Mouse (Mus musculus): Measurements from ENCODE around the gene Eci1. TPM values are rescaled to one million over a fixed set of nuclear protein-coding genes. Genes with fewer than 3 reads are reported as not detected.

The Eci1 gene
- polyA plus RNA-seq, 1 experiment, result 48.5 TPM

- H3K79me3 ChIP-seq (ENCODE audit: low read depth), result peaks cover 1% of the 10 kb centered on the region
- no peak for TF ChIP-seq USF1 (IDR thresholded peaks at IDR 0.05; ENCODE audit: low read depth)
- TF ChIP-seq FOSL1 (IDR thresholded peaks at IDR 0.05; ENCODE audit: insufficient read depth, low read length, poor library complexity, severe bottlenecking), result no peak
- TF ChIP-seq CEBPB (IDR thresholded peaks at IDR 0.05; ENCODE audit: low read depth), result no peak
- no peak for TF ChIP-seq MYOD1 (IDR thresholded peaks at IDR 0.05; ENCODE audit: control insufficient read depth, insufficient read length, low read depth)
- TF ChIP-seq MYOG (IDR thresholded peaks at IDR 0.05; ENCODE audit: control insufficient read depth, extremely low read depth, insufficient read length), result no peak
- no peak for TF ChIP-seq CTCF (IDR thresholded peaks at IDR 0.05; ENCODE audit: control insufficient read depth, insufficient read depth, insufficient read length)
- no peak for TF ChIP-seq MAX (IDR thresholded peaks at IDR 0.05)
- H3K79me2 ChIP-seq (ENCODE audit: control insufficient read depth, insufficient read depth), result peaks cover 2% of the 10 kb centered on the region
- no peak overlapping the region for H3ac ChIP-seq (ENCODE audit: control insufficient read depth, insufficient read length, low read depth)
- no peaks in the 10 kb centered on the region for H3K27me3 ChIP-seq (ENCODE audit: control insufficient read depth, insufficient read depth, insufficient read length)
- H3K36me3 ChIP-seq (ENCODE audit: control insufficient read depth, insufficient read depth), result no peaks in the 10 kb centered on the region
- no peak overlapping the region for H3K4me3 ChIP-seq (ENCODE audit: insufficient read depth, poor library complexity, severe bottlenecking)
Measured at GRCm38 (mm10) chr17:24461580-24461979, 35.1 kb downstream of the Eci1 start.

DNA sequence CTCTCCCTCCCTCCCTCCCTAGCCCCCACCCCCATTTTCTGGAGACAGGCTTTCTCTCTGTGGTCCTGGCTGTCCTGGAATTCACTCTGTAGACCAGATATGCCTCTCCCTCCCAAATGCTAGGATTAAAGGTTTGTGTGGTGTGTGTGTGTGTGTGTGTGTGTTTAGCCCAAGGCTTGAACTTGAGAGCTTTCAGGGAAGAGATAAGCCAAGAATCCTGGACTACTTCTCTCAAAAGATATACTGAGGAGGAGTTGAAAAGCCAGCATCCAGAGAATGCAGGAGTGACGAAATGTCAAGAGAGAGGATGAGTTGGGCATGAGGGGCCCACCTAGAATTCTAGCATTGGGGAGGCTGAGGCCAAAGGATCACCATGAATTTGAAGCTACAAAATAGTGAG lies 36.5 kb downstream of the Eci1 start:
- H3K79me3 ChIP-seq (ENCODE audit: low read depth), result no peaks in the 10 kb centered on the region
- TF ChIP-seq USF1 (IDR thresholded peaks at IDR 0.05; ENCODE audit: low read depth) (no peak), MAX (IDR thresholded peaks at IDR 0.05) (no peak), CTCF (IDR thresholded peaks at IDR 0.05; ENCODE audit: control insufficient read depth, insufficient read depth, insufficient read length) (no peak), FOSL1 (IDR thresholded peaks at IDR 0.05; ENCODE audit: insufficient read depth, low read length, poor library complexity, severe bottlenecking) (no peak), MYOG (IDR thresholded peaks at IDR 0.05; ENCODE audit: control insufficient read depth, extremely low read depth, insufficient read length) (no peak), CEBPB (IDR thresholded peaks at IDR 0.05; ENCODE audit: low read depth) (no peak), MYOD1 (IDR thresholded peaks at IDR 0.05; ENCODE audit: control insufficient read depth, insufficient read length, low read depth) (no peak)

DNA sequence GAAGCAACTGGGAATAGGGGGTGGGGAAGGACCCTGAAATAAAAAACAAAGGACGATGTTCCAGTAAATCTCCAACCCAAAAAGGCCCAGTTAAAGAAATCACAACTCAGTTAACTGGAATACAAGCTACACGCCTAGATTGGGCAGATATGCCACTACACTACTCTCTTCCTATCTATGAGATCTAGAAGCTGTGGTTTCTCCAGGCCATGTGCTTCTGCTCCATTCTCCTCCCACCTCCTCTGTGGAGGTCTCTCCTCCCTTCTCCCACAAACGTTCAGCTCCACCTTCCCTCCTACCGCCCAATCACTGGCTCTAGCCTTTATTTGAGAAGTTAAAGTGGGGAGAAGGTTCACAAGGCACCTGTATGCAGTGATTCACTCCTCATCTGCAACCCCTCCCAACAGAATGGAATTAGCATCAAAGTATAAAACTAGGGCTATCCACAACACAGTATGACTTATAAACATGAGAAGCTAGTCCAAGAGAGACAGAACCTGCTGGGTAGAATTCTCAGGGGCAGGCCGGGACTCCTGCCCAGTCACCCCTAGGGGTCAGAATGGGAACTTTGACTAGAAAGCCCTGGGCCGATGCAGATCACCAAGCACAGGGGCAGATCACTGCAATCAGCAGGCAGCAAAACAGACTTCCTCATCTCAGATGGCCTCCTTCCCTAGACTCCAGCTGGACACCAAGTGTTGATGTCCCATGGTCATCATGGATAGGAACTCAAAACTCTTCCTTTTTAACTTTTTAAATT lies 37.1 kb downstream of the Eci1 start:
- Histone ChIP-seq H3K36me3 (ENCODE audit: control insufficient read depth, insufficient read depth) (no peaks in the 10 kb centered on the region), H3K27me3 (ENCODE audit: control insufficient read depth, insufficient read depth, insufficient read length) (no peaks in the 10 kb centered on the region), H3K79me3 (ENCODE audit: low read depth) (no peaks in the 10 kb centered on the region), H3ac (ENCODE audit: control insufficient read depth, insufficient read length, low read depth) (no peak overlapping the region), H3K79me2 (ENCODE audit: control insufficient read depth, insufficient read depth) (no peaks in the 10 kb centered on the region), H3K4me3 (ENCODE audit: insufficient read depth, poor library complexity, severe bottlenecking) (no peak overlapping the region)
- TF ChIP-seq FOSL1 (IDR thresholded peaks at IDR 0.05; ENCODE audit: insufficient read depth, low read length, poor library complexity, severe bottlenecking) (no peak), MYOD1 (IDR thresholded peaks at IDR 0.05; ENCODE audit: control insufficient read depth, insufficient read length, low read depth) (no peak), MYOG (IDR thresholded peaks at IDR 0.05; ENCODE audit: control insufficient read depth, extremely low read depth, insufficient read length) (no peak), MAX (IDR thresholded peaks at IDR 0.05) (no peak), CEBPB (IDR thresholded peaks at IDR 0.05; ENCODE audit: low read depth) (no peak), USF1 (IDR thresholded peaks at IDR 0.05; ENCODE audit: low read depth) (no peak), CTCF (IDR thresholded peaks at IDR 0.05; ENCODE audit: control insufficient read depth, insufficient read depth, insufficient read length) (no peak)

More for the DNA sequence above, 36.5 kb downstream of the Eci1 start:
- no peak overlapping the region for H3ac ChIP-seq (ENCODE audit: control insufficient read depth, insufficient read length, low read depth)
- no peak overlapping the region for H3K4me3 ChIP-seq (ENCODE audit: insufficient read depth, poor library complexity, severe bottlenecking)
- no peaks in the 10 kb centered on the region for H3K79me2 ChIP-seq (ENCODE audit: control insufficient read depth, insufficient read depth)
- no peaks in the 10 kb centered on the region for H3K36me3 ChIP-seq (ENCODE audit: control insufficient read depth, insufficient read depth)
- no peaks in the 10 kb centered on the region for H3K27me3 ChIP-seq (ENCODE audit: control insufficient read depth, insufficient read depth, insufficient read length)

DNA sequence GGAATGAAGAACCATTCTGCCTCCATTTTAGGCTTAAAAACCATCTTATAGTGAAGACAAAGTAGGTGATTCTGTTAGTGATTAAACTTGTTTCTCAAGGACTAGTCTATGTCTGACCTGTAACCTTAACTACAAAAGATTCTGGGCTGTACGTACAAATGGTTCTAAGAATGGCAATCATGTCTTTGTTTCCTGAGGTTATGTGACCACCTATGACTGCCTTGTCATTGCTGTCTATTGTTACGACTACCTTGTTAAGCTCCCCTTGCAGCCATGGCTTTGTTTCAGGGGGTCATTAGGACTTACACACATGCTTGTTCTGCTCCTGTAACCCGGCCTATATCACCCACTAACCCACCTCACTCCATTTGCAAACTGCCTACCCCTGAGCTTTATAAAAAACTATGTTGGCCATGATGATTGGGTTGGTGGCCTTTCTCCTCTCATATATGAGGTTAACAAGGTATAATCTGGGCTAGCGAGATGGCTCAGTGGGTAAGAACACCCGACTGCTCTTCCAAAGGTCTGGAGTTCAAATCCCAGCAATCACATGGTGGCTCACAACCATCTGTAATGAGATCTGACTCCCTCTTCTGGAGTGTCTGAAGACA lies 42.3 kb downstream of the Eci1 start:
- Histone ChIP-seq H3K36me3 (ENCODE audit: control insufficient read depth, insufficient read depth) (peaks cover 16% of the 10 kb centered on the region), H3K27me3 (ENCODE audit: control insufficient read depth, insufficient read depth, insufficient read length) (no peaks in the 10 kb centered on the region), H3K79me2 (ENCODE audit: control insufficient read depth, insufficient read depth) (peaks cover 27% of the 10 kb centered on the region), H3ac (ENCODE audit: control insufficient read depth, insufficient read length, low read depth) (no peak overlapping the region), H3K79me3 (ENCODE audit: low read depth) (peaks cover 16% of the 10 kb centered on the region), H3K4me3 (ENCODE audit: insufficient read depth, poor library complexity, severe bottlenecking) (no peak overlapping the region)
- TF ChIP-seq CTCF (IDR thresholded peaks at IDR 0.05; ENCODE audit: control insufficient read depth, insufficient read depth, insufficient read length) (no peak), USF1 (IDR thresholded peaks at IDR 0.05; ENCODE audit: low read depth) (no peak), MAX (IDR thresholded peaks at IDR 0.05) (no peak), MYOD1 (IDR thresholded peaks at IDR 0.05; ENCODE audit: control insufficient read depth, insufficient read length, low read depth) (no peak), MYOG (IDR thresholded peaks at IDR 0.05; ENCODE audit: control insufficient read depth, extremely low read depth, insufficient read length) (no peak)

DNA sequence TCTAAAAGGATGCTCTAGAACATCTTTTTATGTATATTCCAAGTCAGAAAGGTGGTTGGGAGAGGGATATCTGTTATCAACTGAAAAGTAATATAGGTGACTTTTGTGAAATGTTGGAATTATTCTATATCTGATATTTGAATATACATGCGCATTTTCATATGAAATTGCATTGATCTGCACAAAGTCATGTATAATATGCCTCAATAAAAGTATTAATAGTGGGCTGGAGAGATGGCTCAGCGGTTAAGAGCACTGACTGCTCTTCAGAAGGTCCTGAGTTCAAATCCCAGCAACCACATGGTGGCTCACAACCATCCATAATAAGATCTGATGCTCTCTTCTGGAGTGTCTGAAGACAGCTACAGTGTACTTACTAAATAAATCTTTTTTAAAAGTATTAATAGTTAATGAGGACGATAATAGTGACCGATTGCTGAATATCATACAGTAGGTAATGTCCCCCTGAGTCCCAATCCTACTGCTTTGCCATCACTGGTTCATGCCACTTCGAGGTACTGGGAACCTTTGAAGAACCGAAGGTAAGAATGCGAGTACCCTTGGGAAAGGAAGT lies 43.0 kb downstream of the Eci1 start:
- Histone ChIP-seq H3K79me3 (ENCODE audit: low read depth) (peaks cover 16% of the 10 kb centered on the region), H3K27me3 (ENCODE audit: control insufficient read depth, insufficient read depth, insufficient read length) (no peaks in the 10 kb centered on the region), H3K79me2 (ENCODE audit: control insufficient read depth, insufficient read depth) (peaks cover 27% of the 10 kb centered on the region)

More for the DNA sequence above, 43.0 kb downstream of the Eci1 start:
- H3K4me3 ChIP-seq (ENCODE audit: insufficient read depth, poor library complexity, severe bottlenecking), result peak overlapping the region; percentile 68
- peaks cover 21% of the 10 kb centered on the region for H3K36me3 ChIP-seq (ENCODE audit: control insufficient read depth, insufficient read depth)
- TF ChIP-seq CEBPB (IDR thresholded peaks at IDR 0.05; ENCODE audit: low read depth) (no peak), MAX (IDR thresholded peaks at IDR 0.05) (no peak), CTCF (IDR thresholded peaks at IDR 0.05; ENCODE audit: control insufficient read depth, insufficient read depth, insufficient read length) (no peak), MYOD1 (IDR thresholded peaks at IDR 0.05; ENCODE audit: control insufficient read depth, insufficient read length, low read depth) (no peak), USF1 (IDR thresholded peaks at IDR 0.05; ENCODE audit: low read depth) (no peak), FOSL1 (IDR thresholded peaks at IDR 0.05; ENCODE audit: insufficient read depth, low read length, poor library complexity, severe bottlenecking) (no peak), MYOG (IDR thresholded peaks at IDR 0.05; ENCODE audit: control insufficient read depth, extremely low read depth, insufficient read length) (no peak)
- peak overlapping the region; percentile 53 for H3ac ChIP-seq (ENCODE audit: control insufficient read depth, insufficient read length, low read depth)
